Mouse (Mus musculus): ENCODE data around the gene Bend5. TPM values are rescaled to one million over a fixed set of nuclear protein-coding genes. Genes with fewer than 3 reads are reported as not detected.

Gene Bend5
- total RNA-seq, 2 experiments from 2014 or later: 17.3 to 18.7 TPM

GRCm38 (mm10) chr4:111467293-111467773 is 52.5 kb downstream of the Bend5 start:
- no peak for DNase-seq (ENCODE audit: extremely low spot score in 1 of 2, low spot score in 2 of 2)
- intact Hi-C loops (cut with DNase I): no loop called here
- no peak for TF ChIP-seq CTCF (IDR thresholded peaks at IDR 0.05)
- 0 out of 2 replicates have a peak overlapping the region, but pooled peaks have one; percentile 10 for H3K27ac ChIP-seq
- H3K4me3 ChIP-seq: no peak overlapping the region

GRCm38 (mm10) chr4:111467796-111468195 is 53.0 kb downstream of the Bend5 start:
- Histone ChIP-seq H3K4me3 (no peak overlapping the region), H3K27ac (no peak overlapping the region)
- intact Hi-C loops (cut with DNase I): no loop called here
- no peak for TF ChIP-seq CTCF (IDR thresholded peaks at IDR 0.05)
- DNase-seq (ENCODE audit: extremely low spot score in 1 of 2, low spot score in 2 of 2): no peak

GRCm38 (mm10) chr4:111469847-111470246 is 55.0 kb downstream of the Bend5 start:
- no peak for TF ChIP-seq CTCF (IDR thresholded peaks at IDR 0.05)
- Histone ChIP-seq H3K4me3 (no peak overlapping the region), H3K27ac (no peak overlapping the region)
- DNase-seq (ENCODE audit: extremely low spot score in 1 of 2, low spot score in 2 of 2): no peak
- intact Hi-C loops (cut with DNase I): no loop called here

GRCm38 (mm10) chr4:111471726-111472125 is 56.9 kb downstream of the Bend5 start:
- intact Hi-C loops (cut with DNase I): no loop called here
- no peak overlapping the region for H3K27ac ChIP-seq
- no peak for DNase-seq (ENCODE audit: extremely low spot score in 1 of 2, low spot score in 2 of 2)
- TF ChIP-seq CTCF (IDR thresholded peaks at IDR 0.05): no peak
- H3K4me3 ChIP-seq: no peak overlapping the region

GRCm38 (mm10) chr4:111472511-111472910 is 57.7 kb downstream of the Bend5 start:
- intact Hi-C loops (cut with DNase I): no loop called here
- no peak for DNase-seq (ENCODE audit: extremely low spot score in 1 of 2, low spot score in 2 of 2)
- Histone ChIP-seq H3K4me3 (no peak overlapping the region), H3K27ac (no peak overlapping the region)
- TF ChIP-seq CTCF (IDR thresholded peaks at IDR 0.05): no peak

DNA sequence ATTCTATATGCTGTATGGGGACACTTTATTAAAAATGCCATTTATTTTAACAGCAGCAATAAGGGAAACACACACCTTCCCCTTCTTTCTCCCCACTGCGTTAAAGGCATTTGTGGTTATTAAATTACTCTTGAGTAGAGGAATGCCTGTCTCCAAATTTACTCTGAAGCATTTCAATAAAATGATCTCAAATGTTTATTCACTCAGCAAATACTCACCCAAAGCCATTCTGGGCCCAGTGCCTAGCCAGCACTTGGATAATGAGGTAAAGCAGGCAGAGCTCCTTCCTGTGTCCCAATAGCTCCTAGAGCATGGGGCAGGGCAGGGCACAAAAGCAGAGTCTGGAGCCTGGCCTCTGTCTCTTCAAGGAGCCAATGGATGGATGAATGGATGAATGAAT is 58.2 kb downstream of the Bend5 start:
- no peak overlapping the region for H3K4me3 ChIP-seq
- no peak for DNase-seq (ENCODE audit: extremely low spot score in 1 of 2, low spot score in 2 of 2)
- H3K27ac ChIP-seq: no peak overlapping the region
- TF ChIP-seq CTCF (IDR thresholded peaks at IDR 0.05): no peak
- intact Hi-C loops (cut with DNase I): no loop called here

- intact Hi-C loops (cut with DNase I): no loop called here
- Histone ChIP-seq H3K27ac (no peak overlapping the region), H3K4me3 (no peak overlapping the region)
- TF ChIP-seq CTCF (IDR thresholded peaks at IDR 0.05): no peak
- DNase-seq (ENCODE audit: extremely low spot score in 1 of 2, low spot score in 2 of 2): no peak
Measured at GRCm38 (mm10) chr4:111475374-111475971, 60.7 kb downstream of the Bend5 start.

DNA sequence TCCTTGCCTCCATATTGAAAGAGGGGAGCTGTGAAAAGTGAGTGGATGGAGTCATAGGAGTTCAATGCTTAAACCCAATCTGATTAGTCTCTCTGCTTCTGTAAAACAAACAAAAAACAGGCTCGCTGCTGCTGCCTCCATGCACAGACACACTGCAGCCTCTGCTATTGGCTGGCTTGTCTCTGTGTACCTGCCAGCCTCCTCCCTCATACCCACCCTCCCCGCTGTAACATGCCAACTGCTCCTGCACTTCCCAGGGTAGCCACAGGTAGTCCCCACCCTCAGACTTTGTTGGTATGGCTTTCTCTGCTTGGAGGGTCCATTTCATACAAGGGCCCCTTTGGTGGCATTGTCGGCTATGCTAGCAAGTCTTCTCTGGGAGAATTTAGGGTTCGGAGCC is 62.7 kb downstream of the Bend5 start:
- intact Hi-C loops (cut with DNase I): no loop called here
- TF ChIP-seq CTCF (IDR thresholded peaks at IDR 0.05): no peak
- no peak for DNase-seq (ENCODE audit: extremely low spot score in 1 of 2, low spot score in 2 of 2)

DNA sequence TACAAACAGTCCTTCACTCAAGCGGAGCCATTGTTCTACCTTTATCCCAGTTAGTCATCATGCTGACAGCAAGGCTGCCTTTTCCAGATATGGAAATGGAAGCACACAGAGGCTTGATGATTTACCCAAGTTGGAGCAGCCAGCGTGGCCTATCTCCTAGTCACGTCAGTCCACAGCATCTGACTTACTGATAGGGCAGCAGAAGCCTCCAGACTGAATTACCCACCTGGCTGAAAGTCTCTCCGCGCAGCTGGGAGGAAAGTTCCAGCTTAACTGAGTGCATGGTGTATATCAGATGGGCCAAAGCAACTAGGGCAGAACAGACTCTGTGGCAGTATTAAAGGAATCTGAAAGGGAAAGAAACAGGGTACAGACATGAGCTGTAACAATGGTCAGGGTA is 68.7 kb downstream of the Bend5 start:
- intact Hi-C loops (cut with DNase I): no loop called here
- no peak for TF ChIP-seq CTCF (IDR thresholded peaks at IDR 0.05)

More for the DNA sequence above, 62.7 kb downstream of the Bend5 start:
- H3K27ac ChIP-seq: no peak overlapping the region
- H3K4me3 ChIP-seq: no peak overlapping the region

GRCm38 (mm10) chr4:111485189-111485588 is 70.4 kb downstream of the Bend5 start:
- H3K27ac ChIP-seq: no peak overlapping the region
- H3K4me3 ChIP-seq: no peak overlapping the region
- no peak for TF ChIP-seq CTCF (IDR thresholded peaks at IDR 0.05)
- DNase-seq (ENCODE audit: extremely low spot score in 1 of 2, low spot score in 2 of 2): no peak
- intact Hi-C loops (cut with DNase I): no loop called here

More for the DNA sequence above, 68.7 kb downstream of the Bend5 start:
- H3K4me3 ChIP-seq: no peak overlapping the region
- H3K27ac ChIP-seq: no peak overlapping the region
- no peak for DNase-seq (ENCODE audit: extremely low spot score in 1 of 2, low spot score in 2 of 2)

DNA sequence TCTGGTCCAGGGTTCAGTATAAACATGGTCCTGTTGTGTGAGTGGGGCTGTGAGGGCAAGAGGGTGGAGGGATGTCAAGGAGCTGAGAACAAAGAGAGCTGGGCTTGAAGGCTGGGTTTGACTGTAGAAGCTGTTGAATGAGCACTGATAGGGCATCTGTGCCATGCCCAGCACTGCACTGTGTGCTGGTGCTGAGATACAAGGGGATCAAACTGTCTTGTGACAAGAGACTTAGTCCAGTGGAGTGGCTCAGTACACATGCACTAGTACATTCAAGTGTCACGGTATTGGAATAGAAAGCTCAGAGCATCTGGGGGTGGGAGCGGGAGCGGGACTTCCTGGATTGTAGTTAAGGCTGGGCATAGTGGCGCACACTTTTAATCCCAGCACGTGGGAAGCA is 71.4 kb downstream of the Bend5 start:
- DNase-seq (ENCODE audit: extremely low spot score in 1 of 2, low spot score in 2 of 2): no peak
- no peak for TF ChIP-seq CTCF (IDR thresholded peaks at IDR 0.05)
- intact Hi-C loops (cut with DNase I): no loop called here
- H3K4me3 ChIP-seq: no peak overlapping the region
- no peak overlapping the region for H3K27ac ChIP-seq

- Histone ChIP-seq H3K4me3 (no peak overlapping the region), H3K27ac (no peak overlapping the region)
- TF ChIP-seq CTCF (IDR thresholded peaks at IDR 0.05): no peak
- intact Hi-C loops (cut with DNase I): no loop called here
- no peak for DNase-seq (ENCODE audit: extremely low spot score in 1 of 2, low spot score in 2 of 2)
Measured at GRCm38 (mm10) chr4:111487233-111487843, 72.5 kb downstream of the Bend5 start.
